Mouse (Mus musculus) lung, postnatal 0 days (tissue): ENCODE data around the gene Fads6.

Experiments used
- CTCF ChIP-seq: IDR thresholded peaks from 2 replicates; pipeline ENCODE4 v1.5.1; 2016; ENCODE audit warnings: antibody characterized with exemption, mild to moderate bottlenecking
- EP300 ChIP-seq: IDR thresholded peaks from 2 replicates; pipeline ENCODE4 v1.6.1; 2016; ENCODE audit warnings: antibody characterized with exemption, mild to moderate bottlenecking, control low read depth

- TF ChIP-seq CTCF (no peak), EP300 (no peak)
Observed at GRCm38 (mm10) chr11:115271481-115271880, 26.0 kb downstream of the Fads6 start.
